ENCODE assay signal across 8 mouse cellular contexts in the genomic region with DNA sequence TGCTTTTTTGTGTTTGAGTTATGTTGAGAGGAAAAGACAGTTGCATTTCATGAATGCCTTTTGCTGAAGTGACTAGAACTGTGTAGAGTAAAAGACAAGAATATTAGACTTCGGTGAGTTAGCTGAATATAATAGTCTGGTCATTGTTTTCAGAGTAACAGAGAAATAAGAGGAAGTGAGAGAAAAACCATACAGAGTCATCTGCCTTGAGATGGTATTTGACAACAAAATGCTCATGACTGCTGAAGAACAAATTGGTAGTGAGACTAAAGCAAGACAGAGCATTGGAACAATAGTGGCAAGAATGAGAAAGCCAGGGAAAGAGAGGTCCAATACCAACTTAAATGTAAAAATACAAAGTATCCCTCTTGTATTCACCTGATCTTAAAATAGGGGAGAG. TPM values are rescaled to one million over a fixed set of nuclear protein-coding genes. Genes with fewer than 3 reads are reported as not detected.
DNase-seq lines count a peak whose midpoint lies in the region; ATAC-seq and TF ChIP-seq lines count a peak whose summit lies in the region.

No protein-coding gene starts in this region.

- no peak for DNase-seq in heart, postnatal 25 days (ENCODE audit: low spot score)
- DNase-seq in urinary bladder, postnatal 36 days (ENCODE audit: low spot score in 2 of 2) = no peak
- DNase-seq in cerebellum, postnatal 25 days = no peak
- no peak for DNase-seq in layer of hippocampus, adult 8-10 months (ENCODE audit: low spot score in 2 of 2)

- H3K27ac ChIP-seq in heart, embryonic 15.5 days = 0 out of 2 replicates have a peak overlapping the region, but pooled peaks have one; percentile 97
- no peak overlapping the region for H3K27ac ChIP-seq in embryonic facial prominence, embryonic 12.5 days
- H3K27ac ChIP-seq in intestine, postnatal 0 days (ENCODE audit: low read depth, low read length) = no peak overlapping the region

- ATAC-seq in heart, embryonic 15.5 days (replicated peaks; ENCODE audit: insufficient number of reproducible peaks, insufficient read depth, low FRiP score, low read depth) = no peak
- ATAC-seq in embryonic facial prominence, embryonic 12.5 days (ENCODE audit: insufficient number of reproducible peaks, insufficient read depth, low FRiP score, low TSS enrichment) = no peak
- ATAC-seq in intestine, postnatal 0 days = no peak
- 0 out of 2 replicates have a peak, but pooled peaks have one; percentile 9 for ATAC-seq in monocyte, adult 5-6 weeks (replicated peaks; ENCODE audit: insufficient number of reproducible peaks, low FRiP score, low TSS enrichment, poor library complexity, severe bottlenecking)

- H3K4me2 ChIP-seq in heart, embryonic 15.5 days = peak overlapping the region; percentile 63
- peak overlapping the region; percentile 60 for H3K4me2 ChIP-seq in embryonic facial prominence, embryonic 12.5 days (replicated peaks)
- H3K4me2 ChIP-seq in intestine, postnatal 0 days (replicated peaks; ENCODE audit: low read depth) = peak overlapping the region; percentile 81

- no peaks in the 10 kb centered on the region for H3K36me3 ChIP-seq in heart, embryonic 15.5 days
- H3K36me3 ChIP-seq in embryonic facial prominence, embryonic 12.5 days = peaks cover 2% of the 10 kb centered on the region; the same call in 1 of the 2 replicates
- H3K36me3 ChIP-seq in intestine, postnatal 0 days (ENCODE audit: control insufficient read depth, insufficient read depth) = peaks cover 4% of the 10 kb centered on the region; the same call in 1 of the 2 replicates

- peak overlapping the region; percentile 98 for H3K4me3 ChIP-seq in heart, embryonic 15.5 days
- peak overlapping the region; percentile 90 for H3K4me3 ChIP-seq in embryonic facial prominence, embryonic 12.5 days
- peak overlapping the region; percentile 99 for H3K4me3 ChIP-seq in intestine, postnatal 0 days (ENCODE audit: low read depth, low read length)

- 82% methylated on average over 1 of the region's 1 CpGs for WGBS in heart, embryonic 15.5 days
- WGBS in embryonic facial prominence, embryonic 12.5 days = 91% methylated on average over 1 of the region's 1 CpGs
- 69% methylated on average over 1 of the region's 1 CpGs for WGBS in intestine, postnatal 0 days

- no peaks in the 10 kb centered on the region for H3K9me3 ChIP-seq in heart, embryonic 15.5 days (replicated peaks)
- no peaks in the 10 kb centered on the region for H3K9me3 ChIP-seq in embryonic facial prominence, embryonic 12.5 days
- H3K9me3 ChIP-seq in intestine, postnatal 0 days (ENCODE audit: control insufficient read depth) = no peaks in the 10 kb centered on the region

- intact Hi-C loops in heart, postnatal 25 days (cut with DNase I) = loop anchor here (5.0 kb wide), 2 partner anchors 219 to 346 kb away; partner anchors contain the start of gene Ppa2

- peaks cover 17% of the 10 kb centered on the region for H3K4me1 ChIP-seq in heart, embryonic 15.5 days (replicated peaks)
- H3K4me1 ChIP-seq in embryonic facial prominence, embryonic 12.5 days = peaks cover 10% of the 10 kb centered on the region
- 0 out of 2 replicates have a peak, but pooled peaks cover 9% of the 10 kb centered on the region for H3K4me1 ChIP-seq in intestine, postnatal 0 days (replicated peaks; ENCODE audit: control insufficient read depth, insufficient read depth, low read length)

- no peaks in the 10 kb centered on the region for H3K27me3 ChIP-seq in heart, embryonic 15.5 days
- H3K27me3 ChIP-seq in embryonic facial prominence, embryonic 12.5 days = no peaks in the 10 kb centered on the region
- no peaks in the 10 kb centered on the region for H3K27me3 ChIP-seq in intestine, postnatal 0 days (replicated peaks; ENCODE audit: control insufficient read depth, insufficient read depth, low read length)

- TF ChIP-seq CTCF in intestine, postnatal 0 days (IDR thresholded peaks at IDR 0.05; ENCODE audit: low read depth) = no peak

- 0 out of 2 replicates have a peak overlapping the region, but pooled peaks have one; percentile 96 for H3K9ac ChIP-seq in heart, embryonic 15.5 days
- no peak overlapping the region for H3K9ac ChIP-seq in embryonic facial prominence, embryonic 12.5 days
- H3K9ac ChIP-seq in intestine, postnatal 0 days (ENCODE audit: low read depth, low read length) = no peak overlapping the region; the same call in 1 of the 2 replicates

RNA-seq across cellular contexts. Expression of gene Gstcd, which starts 1.1 kb away (rescaled TPM):
- 3.0 and 4.2 TPM in 2 replicates for polyA plus RNA-seq in heart, embryonic 15.5 days (2015; fragmentation: Nextera tagmentation; extraction: Ambion mirVana)
- 1 to 10 TPM; 2.3 to 3.0 TPM for total RNA-seq in heart, postnatal 25 days (2021)
- polyA plus RNA-seq in embryonic facial prominence, embryonic 12.5 days (2016; fragmentation: Nextera tagmentation; extraction: Ambion mirVana) = 8.5 and 9.1 TPM in 2 replicates
- 1.5 and 2.0 TPM in 2 replicates for polyA plus RNA-seq in intestine, postnatal 0 days (2015; fragmentation: Nextera tagmentation; extraction: Ambion mirVana)
- 3.6 to 11.3 TPM (median 7.3 TPM) in 3 replicates for total RNA-seq in monocyte, adult 5-6 weeks (2017)
- 10 to 100 TPM in 3 of 4 experiments, 1 to 10 TPM in 1; 8.5 to 12.2 (median 10.6) TPM for total RNA-seq in layer of hippocampus, adult 8-10 months (2022)

RNA-seq across cellular contexts. Expression of gene Ints12, which starts 1.3 kb away (rescaled TPM):
- polyA plus RNA-seq in heart, embryonic 15.5 days (2015; fragmentation: Nextera tagmentation; extraction: Ambion mirVana) = 9.9 and 10.9 TPM in 2 replicates
- 1 to 10 TPM; 8.0 to 9.7 TPM for total RNA-seq in heart, postnatal 25 days (2021)
- 24.4 and 25.2 TPM in 2 replicates for polyA plus RNA-seq in embryonic facial prominence, embryonic 12.5 days (2016; fragmentation: Nextera tagmentation; extraction: Ambion mirVana)
- 16.0 and 17.1 TPM in 2 replicates for polyA plus RNA-seq in intestine, postnatal 0 days (2015; fragmentation: Nextera tagmentation; extraction: Ambion mirVana)
- 20.5 to 42.5 TPM (median 28.5 TPM) in 3 replicates for total RNA-seq in monocyte, adult 5-6 weeks (2017)
- total RNA-seq in layer of hippocampus, adult 8-10 months (2022) = 10 to 100 TPM; 10.5 to 13.8 (median 11.9) TPM
